Mouse (Mus musculus) midbrain, postnatal 0 days (tissue): ENCODE measurements around the gene Clasp1. TPM values are rescaled to one million over a fixed set of nuclear protein-coding genes. Genes with fewer than 3 reads are reported as not detected.
A peak's percentile ranks its signal among the peaks of the same experiment; 100 is the strongest.

Source experiments
- ATAC-seq: fragments of 200-750 bp; cut with Nextera tagmentation; 2 replicates; pipeline ENCODE4 v1.8.0; 2017; ENCODE audit warnings: moderate number of reproducible peaks, mild to moderate bottlenecking, moderate TSS enrichment, moderate library complexity; ENCODE audit not compliant: low FRiP score
- DNase-seq: peaks from one replicate; pipeline ENCODE4 v3.0.0-alpha.2; 2015; ENCODE audit warnings: low spot score
- H3K27ac ChIP-seq: fragments of 300-500 bp; sonication (generic); 2 replicates; pipeline ENCODE4 v1.5.1; 2014; ENCODE audit warnings: low read depth, mild to moderate bottlenecking, low read length, mixed read lengths
- H3K27me3 ChIP-seq: fragments of 300-500 bp; sonication (generic); 2 replicates; pipeline ENCODE4 v1.6.1; 2014; ENCODE audit warnings: low read length, control low read depth, mixed read lengths; ENCODE audit not compliant: insufficient read depth
- H3K36me3 ChIP-seq: fragments of 300-500 bp; sonication (generic); 2 replicates; pipeline ENCODE4 v1.6.1; 2014; ENCODE audit warnings: low read length, control low read depth, mixed read lengths; ENCODE audit not compliant: insufficient read depth
- H3K4me1 ChIP-seq: fragments of 300-500 bp; sonication (generic); 2 replicates; pipeline ENCODE4 v1.6.1; 2014; ENCODE audit warnings: mild to moderate bottlenecking, control low read depth, antibody characterized with exemption, low read length, mixed read lengths; ENCODE audit not compliant: insufficient read depth
- H3K4me2 ChIP-seq: fragments of 300-500 bp; sonication (generic); 2 replicates; pipeline ENCODE4 v1.6.1; 2014; ENCODE audit warnings: low read depth, mild to moderate bottlenecking, low read length, mixed read lengths; ENCODE audit not compliant: poor library complexity, severe bottlenecking
- H3K4me3 ChIP-seq: fragments of 300-500 bp; sonication (generic); 2 replicates; pipeline ENCODE4 v1.5.1; 2014; ENCODE audit warnings: low read depth, mild to moderate bottlenecking, low read length, moderate library complexity
- H3K9ac ChIP-seq: fragments of 300-500 bp; sonication (generic); replicated peaks from 2 replicates; pipeline ENCODE4 v1.6.1; 2014; ENCODE audit warnings: mild to moderate bottlenecking, low read length, moderate library complexity, mixed read lengths; ENCODE audit not compliant: poor library complexity, severe bottlenecking
- H3K9me3 ChIP-seq: fragments of 300-500 bp; sonication (generic); 2 replicates; pipeline ENCODE4 v1.6.1; 2016; ENCODE audit warnings: low read length, control low read depth
- CTCF ChIP-seq: IDR thresholded peaks from 2 replicates; pipeline ENCODE4 v1.5.1; 2016; ENCODE audit warnings: antibody characterized with exemption, mild to moderate bottlenecking
- WGBS: fragments of 180-500 bp; shearing (Covaris S2); extraction: QIAGEN DNeasy Blood & Tissue Kit; methylation state at CpG from one replicate; pipeline ENCODE4 v1.1.7; 2014; 5-methylcytosine and 5-hydroxymethylcytosine counted together
- polyA plus RNA-seq: library from polyadenylated mRNA; unstranded; fragments of >200 nt; fragmentation: Nextera tagmentation; extraction: Ambion mirVana; gene quantifications from 2 replicates; pipeline ENCODE4 v1.2.1, GENCODE M21; 2015
- total RNA-seq: library from RNA; depleted of rRNA; stranded (reverse); fragments of >200 nt; gene quantifications from 2 replicates; pipeline ENCODE4 v1.2.3, GENCODE M21; 2014; rRNA removed

Gene Clasp1
- total and polyA plus RNA-seq, 2 experiments from 2014 or later = 75.9 to 141 TPM

DNA sequence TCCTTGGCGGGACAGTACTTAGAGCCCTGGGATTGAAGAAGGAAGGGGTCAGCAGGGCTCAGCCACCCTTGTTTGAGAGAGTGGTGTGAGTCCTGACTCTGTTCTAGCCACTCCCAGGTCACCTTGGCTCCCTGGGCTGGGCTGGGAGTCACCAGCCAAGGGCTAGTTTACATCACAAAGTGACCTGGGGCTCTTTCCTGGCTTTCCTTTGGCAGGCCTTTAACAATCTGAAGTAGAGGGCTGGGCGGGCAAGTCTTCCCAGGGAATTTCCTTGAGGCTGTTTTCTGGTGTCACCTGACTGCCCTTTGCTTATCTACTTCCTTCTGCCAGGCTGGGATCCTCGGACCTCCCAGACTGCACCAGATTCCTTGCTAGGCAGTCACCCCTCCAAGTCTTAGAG, 259.2 kb downstream of the Clasp1 start:
- WGBS = 44% methylated on average over 3 of the region's 3 CpGs
- no peak for TF ChIP-seq CTCF
- peaks cover 5% of the 10 kb centered on the region; the same call in 1 of the 2 replicates for H3K36me3 ChIP-seq
- H3K4me2 ChIP-seq = no peak overlapping the region
- DNase-seq (no peak), ATAC-seq (no peak)
- no peak overlapping the region for H3K9ac ChIP-seq
- no peaks in the 10 kb centered on the region for H3K4me1 ChIP-seq
- H3K27me3 ChIP-seq = no peaks in the 10 kb centered on the region
- H3K27ac ChIP-seq = no peak overlapping the region
- H3K9me3 ChIP-seq = no peaks in the 10 kb centered on the region
- H3K4me3 ChIP-seq = no peak overlapping the region

GRCm38 (mm10) chr1:118649933-118650770, 261.3 kb downstream of the Clasp1 start:
- H3K9me3 ChIP-seq = no peaks in the 10 kb centered on the region

GRCm38 (mm10) chr1:118650771-118651080, 261.9 kb downstream of the Clasp1 start:
- DNase-seq = no peak
- no peaks in the 10 kb centered on the region for H3K4me1 ChIP-seq

More at GRCm38 (mm10) chr1:118649933-118650770, 261.3 kb downstream of the Clasp1 start:
- H3K27ac ChIP-seq = no peak overlapping the region
- H3K36me3 ChIP-seq = peaks cover 5% of the 10 kb centered on the region; the same call in 1 of the 2 replicates
- H3K4me3 ChIP-seq = no peak overlapping the region
- 71% methylated on average over 9 of the region's 9 CpGs for WGBS
- ATAC-seq = peak; percentile 38; the same call in 1 of the 2 replicates
- TF ChIP-seq CTCF = no peak
- H3K9ac ChIP-seq = no peak overlapping the region
- no peak overlapping the region for H3K4me2 ChIP-seq
- peak; percentile 3 for DNase-seq
- no peaks in the 10 kb centered on the region for H3K4me1 ChIP-seq
- no peaks in the 10 kb centered on the region for H3K27me3 ChIP-seq

DNA sequence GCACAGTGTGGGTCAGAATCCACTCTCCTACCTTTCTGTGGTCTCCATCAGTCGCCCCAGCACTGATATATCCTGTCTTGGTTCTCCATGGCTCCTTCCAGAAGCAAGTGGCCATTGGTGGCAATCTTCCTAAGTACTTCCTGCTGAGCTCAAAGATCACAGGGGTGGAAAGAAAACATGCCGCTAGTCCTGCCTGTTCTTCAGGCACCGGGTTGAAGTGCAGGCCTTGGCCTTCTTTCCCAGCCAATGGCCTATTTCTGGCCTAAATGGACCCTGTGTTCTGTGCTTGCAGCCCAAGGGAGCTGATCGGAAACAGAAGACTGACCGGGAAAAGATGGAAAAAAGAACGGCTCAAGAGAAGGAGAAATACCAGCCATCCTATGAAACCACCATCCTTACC, 269.9 kb downstream of the Clasp1 start:
- Histone ChIP-seq H3K27ac (no peak overlapping the region), H3K4me2 (no peak overlapping the region), H3K4me3 (no peak overlapping the region), H3K9me3 (no peaks in the 10 kb centered on the region), H3K4me1 (no peaks in the 10 kb centered on the region), H3K27me3 (no peaks in the 10 kb centered on the region), H3K9ac (no peak overlapping the region), H3K36me3 (no peaks in the 10 kb centered on the region)
- WGBS = 83% methylated on average over 6 of the region's 6 CpGs
- no peak for TF ChIP-seq CTCF
- no peak for ATAC-seq
- DNase-seq = no peak

More at GRCm38 (mm10) chr1:118650771-118651080, 261.9 kb downstream of the Clasp1 start:
- WGBS = 58% methylated on average over 3 of the region's 3 CpGs
- Histone ChIP-seq H3K9me3 (no peaks in the 10 kb centered on the region), H3K36me3 (peaks cover 5% of the 10 kb centered on the region; the same call in 1 of the 2 replicates), H3K4me3 (no peak overlapping the region), H3K9ac (no peak overlapping the region), H3K27me3 (no peaks in the 10 kb centered on the region), H3K27ac (no peak overlapping the region), H3K4me2 (no peak overlapping the region)
- peak; percentile 34; the same call in 1 of the 2 replicates for ATAC-seq
- TF ChIP-seq CTCF = no peak

GRCm38 (mm10) chr1:118660880-118661465, 272.1 kb downstream of the Clasp1 start:
- no peak overlapping the region for H3K27ac ChIP-seq
- no peak overlapping the region for H3K4me2 ChIP-seq
- H3K4me1 ChIP-seq = no peaks in the 10 kb centered on the region
- no peak overlapping the region for H3K4me3 ChIP-seq
- TF ChIP-seq CTCF = no peak
- no peak overlapping the region for H3K9ac ChIP-seq
- no peaks in the 10 kb centered on the region for H3K27me3 ChIP-seq
- DNase-seq = no peak
- no peak for ATAC-seq
- no peaks in the 10 kb centered on the region for H3K9me3 ChIP-seq
- WGBS = 84% methylated on average over 3 of the region's 3 CpGs
- no peaks in the 10 kb centered on the region for H3K36me3 ChIP-seq

Other genes starting within 250 kb of the Clasp1 start
- not detected in 2 replicates for gene Gm29106, start 212.5 kb upstream of the Clasp1 start, total RNA-seq
- 0.07 and 0.17 TPM in 2 replicates for gene Gm29106, start 212.5 kb upstream of the Clasp1 start, polyA plus RNA-seq
- gene Tsn, start 77.3 kb upstream of the Clasp1 start, total RNA-seq = 210 and 227 TPM in 2 replicates
- 628 and 681 TPM in 2 replicates for gene Tsn, start 77.3 kb upstream of the Clasp1 start, polyA plus RNA-seq
- 34.1 and 45.8 TPM in 2 replicates for gene Nifk, start 67.2 kb upstream of the Clasp1 start, total RNA-seq
- 72.9 and 78.0 TPM in 2 replicates for gene Nifk, start 67.2 kb upstream of the Clasp1 start, polyA plus RNA-seq
- 3.1 and 4.0 TPM in 2 replicates for gene Tfcp2l1, start 238.9 kb downstream of the Clasp1 start, total RNA-seq
- gene Tfcp2l1, start 238.9 kb downstream of the Clasp1 start, polyA plus RNA-seq = 0.53 and 0.68 TPM in 2 replicates